Mouse (Mus musculus): ENCODE data around the gene Olfr763. TPM values are rescaled to one million over a fixed set of nuclear protein-coding genes. Genes with fewer than 3 reads are reported as not detected.

Gene Olfr763
- total RNA-seq (2023): not detected

GRCm38 (mm10) chr10:129010288-129010841, at the start of gene Olfr763:
TSS of gene Olfr763 (plus strand) at chr10:129010791.

DNA sequence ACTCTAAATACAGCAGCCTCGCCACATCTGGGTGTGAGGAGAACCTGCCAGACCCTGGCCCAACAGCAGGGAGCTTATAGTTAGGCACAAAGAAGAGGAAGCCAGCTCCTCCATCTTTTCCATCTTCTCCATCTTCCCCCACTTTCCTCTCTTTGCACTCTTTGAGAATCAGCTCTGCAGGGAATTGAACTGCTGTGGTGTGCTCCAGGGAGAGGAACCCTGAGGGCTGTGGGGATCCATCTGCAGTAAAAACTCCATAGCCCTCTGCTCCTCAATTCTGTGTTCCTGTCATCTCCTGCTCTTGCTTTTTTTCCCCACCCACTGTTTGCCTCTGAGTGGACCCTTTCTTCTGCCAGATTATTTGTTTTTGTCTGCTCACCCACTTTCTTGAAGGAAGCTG, 21.5 kb upstream of the Olfr763 start, which contains the start of gene Olfr9:
Olfr9 (plus strand) TSS at position 301 of the 400 bp plus-strand sequence.

DNA sequence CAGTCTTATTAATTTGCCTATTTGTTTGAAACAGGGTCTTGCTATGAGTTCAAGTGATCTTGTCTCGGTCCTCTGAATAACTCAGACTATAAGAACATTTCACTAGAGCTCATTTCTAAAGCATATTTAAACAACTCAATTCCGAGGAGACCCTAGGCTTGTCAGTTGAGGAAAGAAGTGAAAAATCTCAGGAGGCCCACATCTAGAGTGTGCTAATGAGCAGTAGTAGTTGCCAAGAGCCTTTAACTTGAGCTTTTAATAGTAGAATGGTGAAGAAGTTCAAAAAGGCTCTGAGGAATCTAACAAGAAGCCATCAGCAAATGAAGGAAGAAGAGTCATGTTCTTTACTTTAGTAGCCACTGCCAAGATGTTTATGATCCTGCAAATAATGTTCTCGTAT, 29.2 kb downstream of the Olfr763 start, which contains the start of gene Olfr764-ps1:
Olfr764-ps1 (minus strand) TSS at position 101 of the 400 bp plus-strand sequence.

DNA sequence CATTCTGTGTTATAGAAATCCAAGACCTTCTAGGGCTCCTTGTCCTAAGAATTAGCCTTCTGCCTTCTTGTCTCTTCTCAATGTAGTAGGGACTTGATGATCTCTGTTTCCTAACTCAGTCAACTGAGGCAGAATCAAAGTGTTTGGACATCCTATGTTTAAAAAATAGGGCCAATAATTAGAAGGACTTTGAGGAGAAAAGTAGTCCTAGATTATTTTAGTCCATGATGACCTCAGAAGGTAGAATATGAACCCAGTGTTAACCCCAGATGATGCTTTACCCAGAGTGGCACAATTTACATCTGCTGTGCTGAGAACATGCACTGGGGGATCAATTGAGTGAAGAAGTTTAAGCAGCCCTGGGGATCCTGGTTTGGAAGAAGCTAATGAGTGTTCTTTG, 39.3 kb downstream of the Olfr763 start, which contains the start of gene Olfr765:
Olfr765 (minus strand) TSS at position 101 of the 400 bp plus-strand sequence.

Other genes starting within 250 kb of the Olfr763 start
- gene Mmp19, start 219.9 kb upstream of the Olfr763 start, total RNA-seq (2023): 0.83 TPM
- 64.0 TPM for gene Dnajc14, start 206.7 kb upstream of the Olfr763 start, total RNA-seq (2023)
- gene Tmem198b, start 206.4 kb upstream of the Olfr763 start, total RNA-seq (2023): 7.8 TPM
- 42.1 TPM for gene Sarnp, start 193.5 kb upstream of the Olfr763 start, total RNA-seq (2023)
- gene Ormdl2, start 189.1 kb upstream of the Olfr763 start, total RNA-seq (2023): 16.0 TPM
- gene Gdf11, start 119.1 kb upstream of the Olfr763 start, total RNA-seq (2023): 11.5 TPM
- 2.3 TPM for gene Cd63, start 109.8 kb upstream of the Olfr763 start, total RNA-seq (2023)
- 12.7 TPM for gene Rdh5, start 87.9 kb upstream of the Olfr763 start, total RNA-seq (2023)
- gene Bloc1s1, start 86.8 kb upstream of the Olfr763 start, total RNA-seq (2023): 54.9 TPM
- 8.2 TPM for gene Itga7, start 77.0 kb upstream of the Olfr763 start, total RNA-seq (2023)
- not detected for gene Mettl7b, start 49.8 kb upstream of the Olfr763 start, total RNA-seq (2023)
- 2.8 TPM for gene Olfr9, start 21.4 kb upstream of the Olfr763 start, total RNA-seq (2023)
- gene Olfr764-ps1, start 29.1 kb downstream of the Olfr763 start, total RNA-seq (2023): not detected
- gene Olfr765, start 39.2 kb downstream of the Olfr763 start, total RNA-seq (2023): not detected
- gene Olfr766-ps1, start 58.2 kb downstream of the Olfr763 start, total RNA-seq (2023): not detected
- gene Olfr767, start 72.1 kb downstream of the Olfr763 start, total RNA-seq (2023): not detected
- not detected for gene Olfr768, start 88.6 kb downstream of the Olfr763 start, total RNA-seq (2023)
- gene Olfr769, start 107.1 kb downstream of the Olfr763 start, total RNA-seq (2023): not detected
- not detected for gene Olfr770, start 128.2 kb downstream of the Olfr763 start, total RNA-seq (2023)
- gene Olfr771, start 154.0 kb downstream of the Olfr763 start, total RNA-seq (2023): not detected
- gene Olfr772, start 167.1 kb downstream of the Olfr763 start, total RNA-seq (2023): not detected
- not detected for gene Olfr773, start 176.6 kb downstream of the Olfr763 start, total RNA-seq (2023)
- not detected for gene Olfr774, start 225.4 kb downstream of the Olfr763 start, total RNA-seq (2023)
- gene Olfr775, start 237.6 kb downstream of the Olfr763 start, total RNA-seq (2023): not detected
- gene Olfr776, start 248.3 kb downstream of the Olfr763 start, total RNA-seq (2023): not detected

Measured in CD4-positive naive resting alpha-beta T cell, adult 57 days (primary cell).